Mouse (Mus musculus) layer of hippocampus, adult 9-11 months (tissue): ENCODE results near the gene Nfib.

Experiments used
- DNase-seq: peaks from one replicate; pipeline ENCODE4 v3.0.0; 2022

Nfib gene

DNA sequence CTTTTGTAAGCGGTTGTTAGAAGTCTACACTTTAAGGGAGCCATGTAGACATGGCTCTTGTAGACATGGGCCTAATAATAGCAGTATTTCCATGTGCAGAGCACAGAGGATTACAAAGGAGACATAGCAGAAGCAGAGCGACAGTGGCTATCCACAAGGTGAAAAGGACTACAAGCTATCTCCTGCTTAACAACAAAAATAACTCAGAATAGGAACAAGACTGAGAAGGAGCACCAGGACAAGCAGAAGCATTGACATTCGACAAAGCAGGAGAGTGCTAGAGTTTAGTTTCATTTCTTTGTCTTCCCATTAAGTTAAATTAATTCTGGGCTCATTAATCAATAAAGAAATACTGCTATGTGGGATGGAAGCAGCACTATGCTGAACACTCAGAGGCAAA lies 372.1 kb downstream of the Nfib start:
- no peak for DNase-seq

DNA sequence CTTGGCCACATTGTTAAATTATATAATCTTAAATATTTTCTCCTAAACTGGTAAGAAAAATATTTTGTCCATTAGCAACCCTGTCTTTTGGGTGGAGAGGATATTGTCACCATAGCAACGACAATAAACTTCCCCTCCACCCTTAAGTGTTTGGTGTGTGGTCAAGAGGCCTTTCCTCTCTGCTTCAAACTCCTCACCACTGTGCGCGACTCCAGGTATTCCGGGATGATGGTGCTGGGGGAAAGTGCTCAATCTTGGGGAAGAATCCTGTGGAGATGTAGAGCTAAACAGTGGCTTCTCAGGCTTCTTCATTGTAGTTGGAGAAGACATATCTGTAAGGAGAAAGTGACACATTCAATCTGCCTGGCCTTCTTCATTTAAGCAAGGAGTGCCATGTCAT lies 375.5 kb downstream of the Nfib start:
- DNase-seq, result no peak

GRCm38 (mm10) chr4:82326140-82326529 lies 379.4 kb downstream of the Nfib start:
- no peak for DNase-seq

GRCm38 (mm10) chr4:82325409-82326139 lies 380.0 kb downstream of the Nfib start:
- DNase-seq, result no peak

- DNase-seq, result peak; percentile 41
Measured at GRCm38 (mm10) chr4:82324977-82325376, 380.6 kb downstream of the Nfib start.

GRCm38 (mm10) chr4:82321008-82321407 lies 384.5 kb downstream of the Nfib start:
- DNase-seq, result no peak

DNA sequence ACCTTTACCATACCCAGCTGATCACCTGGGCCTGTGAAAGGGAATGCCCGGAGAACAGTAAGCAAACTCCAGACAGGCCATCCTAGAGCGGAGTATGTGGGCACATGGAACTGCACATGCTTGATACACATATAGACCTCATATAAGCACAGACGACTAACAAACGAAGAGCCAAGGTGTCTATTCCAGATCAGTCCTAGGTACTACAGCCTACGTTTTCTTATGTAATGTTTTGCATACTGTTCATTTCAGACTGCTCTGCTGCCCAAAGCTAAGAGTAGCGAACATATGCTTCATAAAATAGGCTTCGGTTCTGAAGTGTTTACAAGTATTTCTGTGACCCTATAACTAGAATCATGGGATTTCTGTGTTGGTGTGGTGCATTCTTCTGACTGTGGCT lies 386.2 kb downstream of the Nfib start:
- DNase-seq, result no peak

DNA sequence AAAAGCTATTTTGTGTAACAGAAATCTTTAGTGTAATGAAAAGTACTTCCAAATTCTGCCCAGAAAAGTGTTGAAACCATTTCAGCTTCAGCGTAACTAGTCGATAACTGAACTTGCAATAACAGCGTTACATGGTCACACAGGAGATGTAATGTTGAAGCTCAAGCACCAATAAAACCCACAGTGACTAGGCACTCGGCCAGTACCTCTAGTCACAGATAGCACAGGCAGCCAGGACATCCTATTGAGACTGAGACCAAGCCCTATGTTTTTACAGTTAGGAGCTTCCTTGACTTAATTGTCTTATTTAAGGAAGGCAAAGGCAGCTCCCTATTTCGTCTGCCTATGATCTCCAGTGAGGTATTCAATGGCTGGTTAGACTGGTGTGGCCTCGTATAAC lies 389.4 kb downstream of the Nfib start:
- no peak for DNase-seq

DNA sequence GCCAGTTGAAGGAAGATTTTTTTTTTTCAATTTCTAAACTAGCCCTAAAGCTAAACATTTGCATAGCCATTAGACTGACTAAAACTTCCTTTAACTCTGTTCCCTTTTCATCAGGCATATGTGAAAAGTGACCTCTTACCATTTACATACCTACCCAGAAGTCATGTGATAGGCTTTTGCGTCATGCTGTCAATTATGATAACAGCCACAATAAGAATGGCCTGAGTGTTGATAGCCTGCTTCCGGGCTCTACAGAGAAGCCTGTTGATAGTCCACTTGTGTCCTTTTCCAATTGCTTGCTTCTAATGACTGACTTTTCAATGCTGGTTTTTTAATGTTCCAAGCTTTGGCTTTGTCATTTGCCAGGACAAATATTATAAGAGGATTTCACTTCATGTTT lies 389.8 kb downstream of the Nfib start:
- no peak for DNase-seq

DNA sequence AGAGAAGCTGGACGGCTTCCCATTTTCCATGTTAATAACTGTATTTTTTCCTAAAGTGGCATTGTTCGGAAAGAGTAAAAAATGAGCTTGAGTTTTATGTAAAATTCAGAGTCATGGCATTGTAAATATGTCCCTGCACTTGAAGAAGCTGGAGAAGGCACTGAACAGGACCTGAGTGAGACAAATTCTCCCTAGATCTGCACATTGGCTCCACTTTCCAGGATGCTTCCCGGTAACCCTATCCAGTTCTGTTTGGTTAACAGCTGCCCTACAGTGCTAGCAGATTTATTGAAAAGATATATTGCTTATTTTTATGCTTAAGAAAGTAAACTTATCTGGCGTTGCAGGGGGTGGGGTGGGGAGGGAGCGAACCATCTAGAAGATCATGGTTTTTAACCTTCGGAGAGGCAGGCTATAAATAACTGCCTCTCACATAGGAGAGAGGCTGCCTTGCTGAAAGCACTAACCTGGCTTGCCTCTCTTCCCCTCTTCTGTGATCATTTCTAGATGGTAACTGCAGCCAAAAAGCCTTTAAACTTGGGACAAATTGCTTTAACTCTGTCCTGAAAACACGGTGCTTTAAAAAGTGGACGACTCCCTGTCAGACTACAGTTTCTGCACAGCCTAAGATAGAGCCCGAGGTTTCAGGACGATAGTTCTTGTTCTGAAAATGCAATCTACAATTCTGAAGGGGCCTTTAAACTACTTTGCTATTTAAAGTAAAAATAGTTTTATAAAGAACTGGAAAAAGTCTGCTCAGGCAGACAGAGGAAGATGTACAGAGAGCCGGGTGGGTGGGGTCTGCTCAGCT lies 394.4 kb downstream of the Nfib start:
- DNase-seq, result no peak

DNA sequence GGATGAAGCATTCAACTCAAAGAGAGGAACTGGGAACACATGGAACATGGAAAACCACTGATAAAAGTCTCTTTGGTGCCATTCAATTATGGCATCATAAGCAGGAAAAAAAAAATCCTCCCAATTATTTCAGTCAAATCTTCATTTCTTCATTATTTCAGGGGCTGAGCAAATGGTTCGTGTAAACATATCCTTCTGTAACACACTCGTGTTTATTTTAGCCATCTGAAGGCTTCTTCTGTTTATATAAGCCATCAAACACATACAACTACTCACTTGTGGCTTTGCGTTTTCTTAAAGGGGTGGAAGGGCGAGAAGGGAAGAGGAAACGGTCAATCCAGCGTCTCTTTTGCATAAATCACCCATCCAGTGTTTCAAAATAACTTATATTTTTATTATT lies 399.5 kb downstream of the Nfib start:
- no peak for DNase-seq

- no peak for DNase-seq
Measured at GRCm38 (mm10) chr4:82304148-82304871, 401.2 kb downstream of the Nfib start.

- DNase-seq, result no peak
Measured at GRCm38 (mm10) chr4:82303362-82303900, 402.1 kb downstream of the Nfib start.

DNA sequence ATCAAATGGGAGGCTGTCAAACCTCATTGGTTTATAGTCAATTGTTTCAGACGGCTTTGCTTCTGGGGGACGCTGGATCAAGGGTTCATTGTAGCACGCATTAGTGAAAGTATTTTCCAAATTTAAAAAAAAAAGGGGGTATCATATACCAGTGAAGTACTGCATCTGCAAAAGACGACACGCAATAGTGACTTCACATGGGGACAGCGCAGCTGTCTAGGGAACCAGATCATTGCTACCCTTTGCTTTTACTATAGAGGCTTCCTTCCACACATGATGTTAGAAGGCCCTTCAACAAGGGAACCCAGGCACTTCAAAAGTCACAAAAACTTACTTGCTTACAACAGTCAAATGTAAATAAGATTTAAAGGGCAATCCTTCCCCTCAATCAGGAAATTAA lies 402.6 kb downstream of the Nfib start:
- DNase-seq, result no peak

- no peak for DNase-seq
Measured at GRCm38 (mm10) chr4:82298606-82299005, 406.9 kb downstream of the Nfib start.

DNA sequence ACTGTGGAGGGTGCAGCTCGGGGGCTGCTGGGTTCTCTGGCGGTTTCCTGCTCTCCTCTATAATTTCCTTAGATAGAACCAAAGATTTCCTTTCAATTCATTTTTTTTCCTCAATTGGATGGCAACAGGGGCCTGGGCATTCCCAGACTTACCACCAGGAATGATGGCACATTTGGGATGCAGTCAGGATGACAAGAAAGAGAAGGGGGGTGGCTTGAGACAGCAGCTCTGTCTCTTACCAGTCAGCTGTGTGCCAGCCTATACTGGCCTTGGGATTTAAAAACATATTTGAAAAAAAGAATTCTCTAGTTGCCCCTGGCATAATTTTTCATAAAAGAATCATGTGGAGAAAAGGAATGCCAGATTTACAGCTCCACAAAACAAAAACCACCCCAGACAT lies 408.0 kb downstream of the Nfib start:
- DNase-seq, result no peak

DNA sequence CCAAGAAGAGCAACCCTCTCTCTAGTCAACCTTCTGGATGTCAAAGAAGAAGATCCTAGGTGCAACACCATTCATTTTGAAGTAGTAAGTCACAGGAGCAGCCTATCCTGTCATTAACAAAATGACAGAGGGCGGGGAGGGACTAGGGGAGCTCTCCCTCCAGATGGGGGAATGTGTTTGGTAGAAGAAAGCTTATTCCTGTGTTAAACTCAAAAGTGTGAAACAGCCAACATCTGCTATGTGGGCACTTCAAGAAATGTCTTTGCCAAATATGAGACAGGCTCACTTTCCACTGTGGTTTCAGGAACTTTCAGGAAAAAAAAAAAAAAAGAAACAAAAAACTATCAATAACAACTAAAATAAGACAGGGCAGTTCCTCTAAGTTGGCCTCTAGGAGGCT lies 411.5 kb downstream of the Nfib start:
- DNase-seq, result peak; percentile 24

GRCm38 (mm10) chr4:82291174-82291847 lies 414.2 kb downstream of the Nfib start:
- DNase-seq, result no peak

DNA sequence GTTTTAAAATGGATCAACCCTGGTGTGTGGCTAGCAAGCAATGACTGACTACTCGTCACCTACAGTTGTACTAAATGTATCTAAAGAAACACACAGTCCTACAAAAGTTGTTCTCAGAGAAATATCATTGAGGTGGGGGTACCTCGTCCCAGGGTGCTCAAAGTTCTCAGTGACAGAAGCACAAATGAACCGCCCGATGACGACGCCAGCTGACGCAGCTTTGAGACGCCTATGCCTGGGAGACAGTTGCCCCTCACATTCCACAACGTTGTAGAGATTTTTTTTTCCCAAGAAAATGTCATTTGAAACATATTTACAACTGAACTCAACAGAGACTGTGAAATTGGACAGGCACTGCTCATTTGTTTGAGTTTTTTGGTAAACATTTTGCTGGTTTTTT lies 414.9 kb downstream of the Nfib start:
- no peak for DNase-seq

- DNase-seq, result no peak
Measured at GRCm38 (mm10) chr4:82289596-82289995, 416.0 kb downstream of the Nfib start.

- DNase-seq, result peak; percentile 48
Measured at GRCm38 (mm10) chr4:82288138-82288537, 417.4 kb downstream of the Nfib start.

- no peak for DNase-seq
Measured at GRCm38 (mm10) chr4:82287454-82287853, 418.1 kb downstream of the Nfib start.

DNA sequence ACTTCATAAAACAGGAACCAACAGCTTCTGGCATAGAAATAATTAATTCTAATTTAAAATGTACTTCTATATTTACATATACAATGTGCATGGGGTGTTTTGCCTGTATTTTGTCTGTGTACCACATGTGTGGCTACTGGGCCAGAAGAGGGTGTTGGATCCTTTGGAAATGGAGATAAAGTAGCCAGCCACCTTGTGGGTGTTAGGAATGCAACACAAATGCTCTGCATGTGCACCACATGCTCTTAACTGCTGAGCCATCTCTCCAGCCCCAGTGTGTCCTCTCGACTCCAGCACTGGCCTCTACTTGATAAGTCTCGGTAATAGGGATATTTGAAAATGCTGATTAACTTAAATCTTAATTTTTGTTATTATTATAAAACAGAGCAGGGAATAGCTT lies 418.6 kb downstream of the Nfib start:
- no peak for DNase-seq
